Mouse (Mus musculus): ENCODE data around the gene BC034090.
A peak's percentile ranks its signal among the peaks of the same experiment; 100 is the strongest.
"Not testable (repeated sequence)": the region's sequence is repeated elsewhere in the genome, so short reads cannot be mapped to it uniquely, and the experiment has no call there.

The BC034090 gene

DNA sequence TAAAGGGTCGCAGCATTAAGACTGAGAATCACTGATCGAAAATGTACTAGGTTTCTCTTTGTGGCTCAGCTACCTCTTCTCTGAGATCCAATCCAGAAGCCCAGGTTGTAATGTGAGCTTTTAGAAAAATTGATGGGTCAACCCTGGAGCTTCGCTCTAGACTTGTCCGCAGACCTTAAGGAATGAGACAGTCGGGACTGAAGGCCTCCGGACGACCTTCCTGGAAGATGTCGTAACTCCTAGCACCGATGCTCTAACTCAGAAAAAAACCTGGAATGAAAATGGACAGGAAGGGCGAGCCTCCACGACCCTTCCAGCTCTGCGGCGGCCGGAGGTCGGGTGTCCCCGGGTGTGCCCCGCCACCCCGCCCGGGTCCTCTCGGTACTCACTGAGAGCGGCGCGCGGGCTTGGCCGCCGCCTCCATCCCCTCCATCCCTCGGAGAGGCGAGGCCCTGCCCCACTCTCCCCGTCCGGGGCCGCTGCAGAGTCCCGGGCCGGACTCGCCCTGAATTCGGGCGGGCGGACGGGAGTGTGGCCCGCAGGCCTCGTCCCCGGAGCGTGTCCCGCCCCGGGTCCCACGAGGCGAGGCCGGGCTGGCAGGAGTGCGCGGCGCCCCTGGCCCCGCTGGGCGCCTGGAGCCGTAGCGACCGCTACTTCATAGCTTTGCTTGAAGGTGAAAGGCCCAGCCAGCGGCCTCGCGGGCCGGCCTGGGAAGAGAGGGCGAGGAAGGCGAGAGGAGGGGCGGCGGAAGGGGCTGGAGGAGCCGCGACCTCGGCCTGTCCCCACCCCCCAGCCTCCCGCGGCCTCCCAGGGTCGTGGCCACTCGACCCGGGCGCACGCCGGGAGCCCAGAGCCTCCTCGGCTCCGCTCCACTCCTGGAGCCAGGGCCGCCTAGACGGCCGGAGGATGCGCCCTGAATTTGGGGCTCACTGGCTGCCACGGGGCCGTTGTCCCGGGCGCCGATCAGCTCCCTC, at the start of gene BC034090:
Gene BC034090, minus strand, starts transcription at position 648 of the 974 bp plus-strand sequence.
- DNase-seq (ENCODE audit: low read depth, low spot score): peak; percentile 36

- DNase-seq (ENCODE audit: low read depth, low spot score): peak; percentile 69
These were observed 49.2 kb upstream of the BC034090 start for GRCm38 (mm10) chr1:155293446-155293845.

DNA sequence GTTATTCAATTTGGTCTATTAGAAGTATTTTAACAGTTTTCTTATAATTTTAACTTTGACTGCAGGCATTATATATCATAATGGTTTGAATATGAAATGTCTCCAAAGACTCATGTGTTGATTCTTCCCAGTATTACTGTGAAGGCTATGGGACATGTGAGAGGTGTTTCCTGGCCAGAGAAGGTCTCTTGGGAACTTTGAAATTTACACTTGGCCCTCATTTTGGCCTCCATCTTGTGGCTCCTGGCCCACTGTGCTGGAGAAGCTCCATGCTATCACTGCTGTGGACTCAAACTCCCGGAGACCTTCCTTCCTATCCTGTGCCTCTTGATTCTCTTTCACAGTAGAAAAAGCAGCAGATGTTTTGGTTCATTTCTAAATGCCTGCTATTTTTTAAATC, 45.2 kb upstream of the BC034090 start:
- no peak for DNase-seq (ENCODE audit: low read depth, low spot score)

DNA sequence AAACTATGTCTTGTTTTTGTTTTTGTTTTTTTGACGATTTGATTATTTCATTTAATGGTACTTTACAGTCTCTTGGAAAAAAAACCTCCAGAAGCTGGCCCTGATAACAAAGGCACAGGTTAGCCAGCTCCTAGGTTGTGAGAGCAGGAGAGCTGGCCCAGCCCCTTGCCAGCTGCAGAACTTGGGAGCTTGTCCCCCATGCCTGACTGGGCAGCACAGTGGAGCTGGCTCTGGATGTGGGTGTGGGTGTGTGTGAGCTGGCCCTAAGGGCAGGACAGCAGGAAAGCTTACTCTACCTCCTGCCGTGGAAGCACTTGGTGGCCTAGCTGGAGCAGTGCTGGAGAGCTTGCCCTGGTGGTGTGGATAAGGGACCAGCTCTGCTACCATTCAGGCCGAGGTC, 43.8 kb upstream of the BC034090 start:
- DNase-seq (ENCODE audit: low read depth, low spot score): no peak

GRCm38 (mm10) chr1:155283808-155284207, 39.6 kb upstream of the BC034090 start:
- DNase-seq (ENCODE audit: low read depth, low spot score): no peak

DNA sequence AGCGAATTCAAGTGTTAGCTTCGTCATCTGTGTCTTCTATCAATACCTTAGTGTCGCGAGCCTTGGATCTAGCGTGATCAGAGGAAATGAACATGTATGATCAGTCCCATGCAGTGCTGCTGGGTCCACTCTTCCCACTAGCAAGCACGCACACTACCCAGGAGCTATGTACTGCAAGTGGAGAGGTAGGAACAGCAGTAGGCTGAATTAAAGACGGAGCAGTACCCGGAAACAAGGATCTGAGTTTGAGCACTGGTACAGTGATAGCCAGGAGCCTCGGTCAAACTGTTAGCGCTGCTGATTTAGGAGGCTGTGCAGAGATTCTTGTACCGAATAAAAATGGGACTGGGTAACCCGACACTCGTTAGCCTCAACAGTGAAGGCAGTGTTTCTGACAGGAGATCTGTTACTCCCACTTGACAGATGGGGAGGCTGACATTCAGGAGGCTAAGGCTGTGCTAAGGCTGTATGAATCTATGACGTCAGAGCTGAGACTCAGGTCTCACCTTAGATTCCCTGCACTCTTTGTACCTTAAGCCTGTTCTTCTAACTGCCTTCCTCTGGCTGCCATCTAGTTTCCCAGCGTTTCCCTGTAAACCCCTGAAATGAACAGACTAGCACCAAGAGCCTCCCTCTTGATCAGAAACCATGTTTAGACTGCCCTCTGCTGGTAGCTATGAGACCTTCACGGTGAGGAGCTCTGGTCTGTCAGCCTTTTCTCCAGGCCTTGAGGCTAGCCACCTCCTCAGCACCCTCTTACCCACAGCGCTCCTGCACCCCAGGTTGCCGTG, 37.0 kb upstream of the BC034090 start:
- peak; percentile 69 for DNase-seq (ENCODE audit: low read depth, low spot score)

DNA sequence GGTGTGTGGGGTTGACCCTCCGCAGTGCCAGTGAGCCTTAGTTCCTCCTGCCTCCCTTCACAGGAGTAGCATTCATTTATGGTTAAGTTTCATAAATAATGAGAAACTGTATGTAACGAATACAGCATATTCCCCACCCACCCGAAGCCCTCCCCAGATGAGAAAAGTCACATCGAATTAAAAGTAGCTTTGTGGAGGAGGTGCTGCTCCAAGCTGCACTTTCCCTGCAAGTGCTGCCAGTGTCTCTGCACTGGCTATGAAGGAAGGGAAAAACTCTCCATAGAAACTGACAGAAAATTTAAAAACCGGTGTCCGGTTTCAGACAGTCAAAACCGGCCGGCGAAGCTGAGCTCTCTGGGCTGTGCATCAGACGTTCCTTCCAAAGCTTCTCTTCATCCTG, 36.1 kb upstream of the BC034090 start:
- DNase-seq (ENCODE audit: low read depth, low spot score): no peak

DNA sequence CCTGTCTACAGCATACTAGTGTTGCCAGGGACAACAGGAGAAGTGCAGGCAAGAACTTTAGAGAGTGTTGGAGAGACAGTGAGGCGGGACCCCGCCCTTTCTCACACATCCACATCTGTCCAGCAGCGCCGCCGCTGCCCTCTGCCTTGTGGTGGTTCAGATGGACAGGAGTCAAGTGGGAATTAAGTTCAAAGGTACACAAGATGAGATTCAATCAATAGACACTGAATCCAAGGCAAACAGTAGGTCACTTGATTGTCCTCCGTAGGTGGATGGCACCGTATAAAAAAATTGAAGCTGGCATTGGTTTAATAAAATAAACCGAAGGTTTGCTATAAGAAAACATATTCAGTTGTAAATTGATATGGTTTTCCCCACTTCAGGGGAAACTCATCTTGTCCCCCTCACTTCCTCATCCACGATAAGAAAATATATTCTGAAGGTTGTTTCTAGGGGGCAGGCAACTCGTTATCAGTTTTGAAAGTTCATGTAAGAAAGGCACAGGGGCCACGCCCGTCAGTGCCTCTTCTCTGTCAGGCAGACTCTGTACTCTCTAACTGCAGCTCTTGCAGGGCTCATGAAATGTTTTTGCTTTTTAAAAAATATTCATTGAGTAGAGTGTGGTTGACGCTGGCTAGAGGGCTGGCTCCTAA, 32.3 kb upstream of the BC034090 start:
- no peak for DNase-seq (ENCODE audit: low read depth, low spot score)

DNA sequence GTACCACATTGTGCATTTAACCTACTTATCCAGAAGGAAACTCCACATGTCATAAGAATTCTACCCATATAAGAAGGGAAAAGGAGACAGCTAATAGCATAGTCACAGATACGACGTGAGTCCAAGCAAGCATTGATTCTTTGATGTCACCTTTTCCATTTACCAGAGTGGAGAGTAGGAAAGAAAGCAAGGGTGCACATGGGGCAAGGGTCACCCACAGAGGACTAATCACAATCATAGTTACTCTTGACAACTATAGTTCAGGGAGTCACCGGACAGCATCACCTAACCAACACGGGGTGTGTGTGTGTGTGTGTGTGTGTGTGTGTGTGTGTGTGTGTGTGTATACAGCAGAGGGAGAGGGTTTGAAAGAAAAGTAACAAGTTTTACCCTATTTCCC, 31.5 kb upstream of the BC034090 start:
- no peak for DNase-seq (ENCODE audit: low read depth, low spot score)

DNA sequence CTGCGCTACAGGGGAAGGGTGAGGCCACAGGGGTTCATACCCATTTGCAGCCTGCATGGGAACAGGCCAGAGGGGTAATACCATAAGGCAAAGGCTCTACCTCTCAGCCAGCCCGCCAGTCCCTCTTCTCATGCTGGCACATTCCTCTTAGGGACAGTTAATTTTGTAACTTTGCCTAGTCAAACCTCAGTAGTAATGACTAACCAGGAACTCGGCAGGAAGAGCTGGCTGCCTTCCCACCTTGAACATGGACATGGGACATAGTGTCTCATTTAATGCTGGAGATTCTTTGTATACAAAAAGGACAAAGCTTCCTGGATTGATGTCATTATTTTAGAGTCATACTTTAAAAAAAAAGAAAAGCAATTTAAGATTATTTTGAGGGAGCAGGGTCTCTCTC, 30.7 kb upstream of the BC034090 start:
- no peak for DNase-seq (ENCODE audit: low read depth, low spot score)

DNA sequence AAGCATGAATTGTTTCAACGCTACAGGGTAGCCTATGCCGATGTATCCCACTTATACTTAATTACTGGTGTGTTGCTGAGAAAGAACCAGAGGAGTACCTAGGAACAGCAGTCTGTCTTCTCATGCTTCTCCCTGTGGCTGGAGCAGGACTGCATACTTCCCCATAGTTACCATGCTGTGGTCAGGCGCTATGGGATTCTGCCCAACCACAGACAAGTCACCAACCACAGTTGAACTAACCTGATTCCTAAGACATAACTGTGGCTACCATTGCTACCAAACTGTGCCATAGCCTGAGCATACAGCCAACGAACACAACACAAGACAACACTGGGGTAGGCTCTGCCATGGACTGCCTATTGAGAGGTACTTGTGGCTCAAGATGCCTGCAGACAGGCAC, 28.7 kb upstream of the BC034090 start:
- DNase-seq (ENCODE audit: low read depth, low spot score): no peak

- DNase-seq (ENCODE audit: low read depth, low spot score): not testable (repeated sequence)
These were observed 18.3 kb upstream of the BC034090 start for GRCm38 (mm10) chr1:155262496-155262895.

- DNase-seq (ENCODE audit: low read depth, low spot score): no peak
These were observed 10.1 kb upstream of the BC034090 start for GRCm38 (mm10) chr1:155254309-155254708.

DNA sequence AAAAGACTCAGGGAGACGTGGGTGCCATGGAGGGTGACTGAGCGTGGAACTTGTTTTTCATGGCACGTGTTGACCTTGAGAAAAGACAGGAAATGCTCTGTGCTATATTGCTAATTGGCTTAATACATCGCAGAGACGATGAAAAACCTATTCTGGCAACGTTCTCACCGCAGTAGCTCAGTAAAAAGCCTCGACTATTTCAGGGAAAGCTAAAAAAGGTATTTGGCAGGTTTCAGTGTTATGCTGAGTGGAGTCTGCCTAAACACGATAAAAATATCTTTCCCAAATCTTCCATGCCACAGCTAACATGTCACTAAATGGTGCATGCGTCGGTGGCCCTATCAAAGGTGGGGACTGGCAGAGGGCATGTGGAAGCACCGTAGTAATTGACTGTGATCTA, 8.9 kb upstream of the BC034090 start:
- DNase-seq (ENCODE audit: low read depth, low spot score): no peak

- no peak for DNase-seq (ENCODE audit: low read depth, low spot score)
These were observed 8.4 kb upstream of the BC034090 start for GRCm38 (mm10) chr1:155252631-155253121.

- no peak for DNase-seq (ENCODE audit: low read depth, low spot score)
These were observed 7.4 kb upstream of the BC034090 start for GRCm38 (mm10) chr1:155251596-155251995.

GRCm38 (mm10) chr1:155250531-155251135, 6.4 kb upstream of the BC034090 start:
- no peak for DNase-seq (ENCODE audit: low read depth, low spot score)

GRCm38 (mm10) chr1:155249896-155250295, 5.7 kb upstream of the BC034090 start:
- no peak for DNase-seq (ENCODE audit: low read depth, low spot score)

GRCm38 (mm10) chr1:155248041-155248440, 3.8 kb upstream of the BC034090 start:
- DNase-seq (ENCODE audit: low read depth, low spot score): no peak

- no peak for DNase-seq (ENCODE audit: low read depth, low spot score)
These were observed 3.2 kb upstream of the BC034090 start for GRCm38 (mm10) chr1:155247441-155247840.

DNA sequence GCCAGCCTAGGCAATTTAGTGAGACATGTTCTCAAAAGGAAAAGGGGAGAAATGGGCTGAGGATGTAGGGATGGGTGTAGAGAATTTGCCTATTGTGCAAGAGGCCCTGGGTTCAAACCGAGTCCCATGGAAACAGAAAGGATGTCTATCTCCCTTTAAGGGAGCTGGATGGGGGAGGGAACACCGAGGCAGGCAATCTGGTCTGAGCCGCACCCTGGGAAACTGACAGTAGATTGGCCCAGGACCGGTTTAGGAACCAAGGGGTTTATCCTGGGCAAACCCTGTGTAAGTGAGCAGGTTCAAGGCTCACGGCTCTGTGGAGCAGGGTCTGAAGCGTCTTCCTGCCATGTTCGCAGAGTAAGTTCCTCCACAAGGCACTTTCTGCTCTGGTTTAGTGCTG, 1.3 kb upstream of the BC034090 start:
- DNase-seq (ENCODE audit: low read depth, low spot score): no peak

Measured in embryo, embryonic 11.5 days (tissue).